Mouse (Mus musculus) right cerebral cortex, postnatal 10 days (tissue): Measurements from ENCODE around the gene Plekhf1.

Experiments used
- DNase-seq, 2 experiments: peaks; one replicate each; pipeline ENCODE4 v3.0.0; 2021; ENCODE audit warnings: low spot score in 2 of 2

The Plekhf1 gene

GRCm38 (mm10) chr7:38227900-38228298 lies at the start of gene Plekhf1:
Gene Plekhf1, minus strand, starts transcription at chr7:38228016.
- DNase-seq = peak; percentile 87 to 88

DNA sequence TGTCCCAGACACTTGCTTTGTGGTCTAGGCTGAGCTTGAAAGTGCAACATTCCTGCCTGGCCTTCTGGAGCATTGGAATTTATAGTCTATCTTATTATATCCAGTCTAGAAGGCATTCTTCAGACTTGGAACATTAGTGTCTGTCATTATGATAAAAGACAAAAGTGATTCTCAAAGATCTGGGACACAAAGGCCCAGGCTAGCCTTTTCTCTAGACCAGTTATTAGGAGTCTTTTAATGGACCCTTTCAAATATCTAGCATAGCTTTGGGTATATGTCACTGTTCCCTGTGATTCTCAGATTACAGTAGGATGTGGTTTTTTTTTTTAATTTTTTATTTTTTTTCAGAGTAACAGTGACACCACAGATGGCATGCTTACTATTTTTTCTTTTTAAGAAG lies 44.7 kb upstream of the Plekhf1 start:
- DNase-seq = no peak

DNA sequence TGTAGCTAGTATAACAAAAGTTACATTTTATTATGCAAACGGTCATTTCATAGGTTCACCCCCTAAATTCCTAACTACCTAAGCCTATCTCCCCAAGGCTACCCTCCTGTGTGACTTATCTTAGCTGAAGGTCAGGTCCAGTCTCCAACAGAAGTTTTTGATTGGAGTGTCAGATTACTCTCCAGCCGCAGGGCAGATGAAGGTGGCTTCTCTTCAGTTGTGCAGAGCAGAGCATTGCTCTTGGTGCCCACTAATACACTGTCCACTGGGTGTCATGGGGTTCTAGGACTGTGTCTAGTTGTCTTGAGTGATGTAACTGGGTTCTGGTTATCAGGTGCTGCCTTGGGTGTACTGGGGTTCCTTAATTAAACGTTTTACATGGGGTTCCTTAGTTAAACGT lies 44.0 kb upstream of the Plekhf1 start:
- DNase-seq = no peak

GRCm38 (mm10) chr7:38271511-38271811 lies 43.6 kb upstream of the Plekhf1 start:
- DNase-seq = no peak

DNA sequence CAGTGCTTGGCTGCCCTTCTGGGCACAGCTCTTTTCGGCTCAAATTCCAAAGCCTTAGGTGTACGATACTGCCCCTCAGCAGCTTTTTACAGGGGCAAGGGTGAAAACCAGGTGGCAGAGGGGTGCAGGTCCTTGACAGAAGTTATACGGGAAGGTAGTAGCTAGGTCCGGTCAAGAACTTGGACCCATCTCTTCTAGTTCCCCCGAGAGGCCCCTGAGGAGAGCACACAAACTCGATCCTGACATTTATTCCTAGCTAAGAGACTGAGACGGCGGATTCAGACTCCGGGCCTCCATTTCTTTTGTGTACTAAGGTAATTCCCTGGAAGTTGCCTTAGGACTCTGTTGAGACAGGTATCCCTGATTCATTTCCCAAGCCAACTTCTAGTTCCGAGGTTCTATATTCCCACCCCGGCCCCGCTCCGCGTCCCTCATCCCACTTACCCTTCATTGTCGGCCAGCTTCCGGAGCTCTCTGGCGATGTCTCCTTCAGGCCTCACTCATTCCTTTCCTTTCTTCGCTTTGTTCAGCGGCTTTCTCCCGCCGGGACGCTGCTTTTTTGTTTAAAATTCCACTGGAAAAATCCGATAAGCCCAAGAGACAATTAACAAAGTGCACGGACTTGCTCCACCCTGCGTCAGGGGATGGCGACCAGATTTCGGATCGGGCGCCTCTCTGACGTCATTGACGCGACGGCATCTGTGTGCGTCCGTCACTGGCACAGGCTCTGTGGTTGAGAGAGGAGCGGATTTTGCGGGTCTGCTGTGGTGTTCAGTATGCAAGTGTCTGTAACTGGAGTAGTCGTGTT lies 43.1 kb upstream of the Plekhf1 start, which contains the start of gene Pop4:
Pop4 (minus strand) TSS at position 721 of the 808 bp plus-strand sequence.
- peak; percentile 95 to 96 for DNase-seq

DNA sequence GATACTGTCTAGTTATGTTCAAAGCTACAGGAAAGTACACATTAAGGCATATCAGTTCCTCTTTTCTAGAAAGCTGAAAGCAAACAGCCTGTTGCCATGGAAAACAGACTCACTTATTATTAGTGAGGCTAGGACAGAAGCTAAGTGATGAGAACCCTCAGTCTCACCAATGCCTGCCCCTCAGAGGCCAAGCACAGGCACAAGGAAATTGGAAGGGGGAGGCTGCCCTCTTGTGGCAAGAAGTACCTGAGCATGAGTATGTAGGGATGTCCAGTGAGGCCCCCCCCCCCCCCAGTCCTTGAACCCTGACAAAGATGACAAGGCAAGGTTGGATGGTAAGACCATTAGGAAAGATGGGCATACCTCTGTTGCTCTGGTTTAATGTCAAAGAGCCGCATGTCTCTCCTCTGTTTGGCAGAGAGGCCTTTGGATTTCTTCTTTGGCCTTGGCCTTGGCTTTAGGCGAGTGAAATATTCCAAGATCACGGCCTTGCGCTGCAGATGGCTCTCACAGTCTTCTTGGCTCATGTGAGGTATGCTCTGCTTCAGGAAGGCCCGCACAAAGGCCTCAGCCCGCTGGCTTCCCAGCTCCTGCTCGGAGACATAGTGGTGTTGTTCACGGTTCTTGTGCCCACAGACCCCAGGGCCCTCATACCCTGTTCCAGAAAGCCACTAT lies 39.3 kb upstream of the Plekhf1 start:
- DNase-seq = peak; percentile 42 to 53

DNA sequence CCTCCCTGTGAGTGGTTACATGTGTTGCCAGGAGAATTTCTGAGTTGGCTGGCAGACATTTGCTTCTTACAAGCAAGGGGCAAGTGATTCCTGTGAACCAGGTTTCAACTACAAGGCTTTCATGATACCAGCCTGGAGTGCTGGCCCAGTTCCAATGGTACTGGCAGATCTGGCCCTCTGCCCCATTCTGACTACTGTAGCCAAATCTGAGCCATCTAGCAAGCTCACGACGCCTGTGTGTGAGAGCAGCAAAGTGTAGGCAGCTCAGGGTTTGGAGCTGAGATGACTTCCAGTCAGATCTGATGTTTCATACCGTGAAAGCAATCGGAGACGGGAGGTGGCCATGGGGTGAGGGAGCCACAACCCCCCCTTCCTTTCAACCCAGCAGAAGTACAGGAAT lies 34.6 kb upstream of the Plekhf1 start:
- no peak for DNase-seq

- DNase-seq = no peak
These were observed 31.8 kb upstream of the Plekhf1 start for GRCm38 (mm10) chr7:38259631-38260030.

- no peak for DNase-seq
These were observed 25.6 kb upstream of the Plekhf1 start for GRCm38 (mm10) chr7:38253441-38253840.

- DNase-seq = peak; percentile 45 to 47
These were observed 23.8 kb upstream of the Plekhf1 start for GRCm38 (mm10) chr7:38251494-38252216.

- no peak for DNase-seq
These were observed 14.6 kb upstream of the Plekhf1 start for GRCm38 (mm10) chr7:38242417-38242816.

DNA sequence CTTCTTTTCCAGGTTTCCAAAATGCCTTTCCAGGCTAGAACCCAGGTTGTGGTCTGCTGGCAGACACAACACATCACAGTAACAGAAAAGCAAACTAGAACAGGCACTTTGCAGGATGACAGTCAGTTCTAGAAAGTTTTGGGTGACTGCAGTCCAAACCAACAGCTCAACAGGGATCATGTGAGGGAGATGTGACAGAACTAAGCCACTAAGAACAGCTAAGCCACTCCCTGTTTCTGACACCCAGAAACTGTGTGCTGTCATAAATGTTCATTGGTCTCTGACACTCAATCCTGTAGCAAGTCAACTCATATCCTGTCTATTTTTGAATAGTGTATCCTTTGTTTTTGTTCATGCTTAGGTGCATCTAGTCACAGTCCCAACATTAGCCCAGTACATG lies 9.3 kb upstream of the Plekhf1 start:
- DNase-seq = no peak

GRCm38 (mm10) chr7:38236400-38237105 lies 8.7 kb upstream of the Plekhf1 start:
- no peak for DNase-seq

DNA sequence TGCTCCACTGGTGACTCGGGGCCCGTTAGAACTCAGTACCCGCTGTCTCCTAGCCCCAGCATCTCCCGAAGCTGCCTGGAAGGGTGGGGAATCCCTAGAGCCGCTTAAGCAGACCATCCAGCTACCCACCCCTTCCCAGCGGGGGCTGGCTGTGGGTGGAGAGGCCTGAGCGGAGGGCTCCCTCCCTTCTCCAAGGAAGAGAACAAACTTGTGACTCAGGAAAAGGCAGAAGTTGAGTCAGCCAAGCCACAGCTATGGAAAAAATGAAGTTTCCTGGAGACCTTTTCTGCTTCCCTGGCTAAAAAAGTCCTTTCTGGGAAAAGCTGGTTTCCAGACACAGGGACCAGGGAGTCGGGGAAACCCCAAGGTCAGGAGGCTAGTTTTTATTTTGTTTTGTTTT lies 2.5 kb upstream of the Plekhf1 start:
- no peak for DNase-seq

- no peak for DNase-seq
These were observed 513 bp upstream of the Plekhf1 start for GRCm38 (mm10) chr7:38228329-38228728.

- DNase-seq = peak; percentile 53 to 58
These were observed 476 bp downstream of the Plekhf1 start for GRCm38 (mm10) chr7:38227181-38227899.

DNA sequence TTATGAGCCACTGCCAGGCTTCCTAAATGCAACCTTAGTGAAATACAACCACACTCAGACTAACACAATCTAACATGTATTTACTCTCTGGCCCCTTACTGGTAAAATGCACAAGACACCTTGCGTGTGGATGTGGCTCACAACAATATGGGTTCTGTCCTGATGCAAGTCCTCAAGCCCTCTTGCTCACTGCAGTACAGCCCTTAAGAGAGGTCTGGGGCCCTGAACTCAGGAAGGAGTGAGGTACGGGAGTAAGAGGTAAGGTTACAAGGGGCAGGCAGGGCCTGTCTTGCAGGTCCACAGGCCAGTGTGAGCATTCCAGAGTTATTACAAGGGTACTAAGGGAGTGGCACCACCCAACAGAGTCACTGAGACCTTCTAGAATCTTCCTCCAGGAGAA lies 1.6 kb downstream of the Plekhf1 start:
- no peak for DNase-seq

DNA sequence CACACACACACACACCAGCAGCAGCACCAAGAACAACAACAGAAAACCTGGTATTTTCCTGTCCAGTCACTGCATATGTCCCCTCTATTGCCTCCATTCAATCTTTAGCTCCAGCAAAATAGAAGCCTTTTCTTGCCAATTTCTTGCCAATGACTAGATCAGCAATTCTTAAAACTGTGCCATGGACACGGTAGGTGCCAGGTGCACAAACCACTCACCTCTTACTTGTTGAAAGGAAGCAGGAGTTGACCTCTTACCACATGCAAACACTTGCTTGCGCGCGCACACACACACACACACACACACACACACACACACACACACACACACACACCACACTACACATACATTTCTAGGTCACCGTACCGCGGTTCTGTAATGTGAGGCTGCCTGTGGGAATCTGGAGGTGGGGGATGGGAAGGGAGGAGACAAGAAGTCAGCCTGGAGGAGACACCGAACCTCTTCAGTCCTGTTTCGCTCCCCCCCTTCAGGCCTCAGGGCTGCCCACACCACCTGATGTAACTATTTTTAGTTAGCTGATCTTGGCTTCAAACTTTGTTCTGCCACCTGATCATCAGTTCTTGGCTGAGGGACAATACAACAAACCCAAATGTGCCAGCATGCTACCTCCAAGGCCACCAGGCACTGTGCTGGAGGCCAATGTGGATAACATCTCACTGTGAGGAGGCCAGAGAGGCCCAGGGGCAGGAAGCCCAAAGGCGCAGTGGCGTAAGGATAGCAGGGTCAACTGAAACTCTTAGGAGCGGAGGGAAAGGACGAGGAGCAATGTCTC lies 3.0 kb downstream of the Plekhf1 start:
- DNase-seq = no peak

- no peak for DNase-seq
These were observed 7.0 kb downstream of the Plekhf1 start for GRCm38 (mm10) chr7:38220866-38221265.

DNA sequence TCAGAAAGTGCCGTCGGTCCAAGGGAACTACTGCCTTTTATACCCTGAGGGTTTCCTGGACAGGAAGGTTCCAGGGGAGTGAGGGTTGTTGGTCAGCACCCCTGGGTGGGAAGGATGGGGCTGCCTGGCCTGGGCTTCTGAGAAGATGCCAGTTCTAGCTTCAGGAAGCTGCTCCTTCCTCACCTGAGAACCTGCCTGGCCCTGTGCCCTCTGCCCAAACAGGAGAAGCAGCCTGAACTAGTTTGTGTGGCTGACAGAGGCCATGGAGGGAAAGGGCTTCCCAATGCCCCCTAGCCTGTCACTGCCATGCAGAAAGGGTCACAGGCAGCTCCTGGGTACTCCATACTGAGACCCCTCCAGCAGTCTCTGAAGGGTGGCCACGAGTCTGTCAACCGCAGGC lies 8.3 kb downstream of the Plekhf1 start:
- DNase-seq = no peak
